Mouse (Mus musculus) lung, postnatal 36 days (tissue): ENCODE data around the gene Pakap.

ENCODE experiments used
- DNase-seq: peaks from one replicate; pipeline ENCODE4 v3.0.0; 2022; ENCODE audit warnings: mixed read lengths

Pakap gene

GRCm38 (mm10) chr4:57772851-57773510 is 205.0 kb downstream of the Pakap start:
- peak; percentile 38 for DNase-seq

GRCm38 (mm10) chr4:57774517-57774916 is 206.5 kb downstream of the Pakap start:
- DNase-seq: no peak

DNA sequence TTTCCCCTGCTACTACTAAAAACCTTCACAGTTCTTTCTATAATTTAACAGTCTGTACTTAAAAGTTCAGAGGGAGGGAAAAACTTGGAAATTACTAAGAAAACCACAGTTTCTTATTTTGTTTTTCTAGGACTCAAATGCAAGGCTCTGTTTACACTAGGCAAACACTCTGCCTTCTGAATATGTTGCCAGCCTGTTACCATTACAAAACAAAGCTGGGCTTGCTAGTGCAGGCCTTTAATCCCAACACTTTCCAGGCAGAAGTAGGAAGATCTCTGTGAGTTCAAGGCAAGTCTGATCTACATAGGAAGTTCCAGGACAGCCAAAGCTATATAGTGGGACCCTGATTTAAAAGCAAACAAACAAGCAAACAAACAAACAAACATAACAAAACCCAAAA is 207.6 kb downstream of the Pakap start:
- no peak for DNase-seq

- no peak for DNase-seq
Measured at GRCm38 (mm10) chr4:57780403-57780802, 212.4 kb downstream of the Pakap start.

GRCm38 (mm10) chr4:57780833-57781641 is 213.1 kb downstream of the Pakap start:
- no peak for DNase-seq

- DNase-seq: peak; percentile 84
Measured at GRCm38 (mm10) chr4:57781994-57782393, 214.0 kb downstream of the Pakap start.

GRCm38 (mm10) chr4:57782549-57783390 is 214.8 kb downstream of the Pakap start:
- peak; percentile 35 for DNase-seq

GRCm38 (mm10) chr4:57783391-57783770 is 215.4 kb downstream of the Pakap start:
- DNase-seq: peak; percentile 58

- peak; percentile 77 for DNase-seq
Measured at GRCm38 (mm10) chr4:57783853-57784600, 216.0 kb downstream of the Pakap start.

DNA sequence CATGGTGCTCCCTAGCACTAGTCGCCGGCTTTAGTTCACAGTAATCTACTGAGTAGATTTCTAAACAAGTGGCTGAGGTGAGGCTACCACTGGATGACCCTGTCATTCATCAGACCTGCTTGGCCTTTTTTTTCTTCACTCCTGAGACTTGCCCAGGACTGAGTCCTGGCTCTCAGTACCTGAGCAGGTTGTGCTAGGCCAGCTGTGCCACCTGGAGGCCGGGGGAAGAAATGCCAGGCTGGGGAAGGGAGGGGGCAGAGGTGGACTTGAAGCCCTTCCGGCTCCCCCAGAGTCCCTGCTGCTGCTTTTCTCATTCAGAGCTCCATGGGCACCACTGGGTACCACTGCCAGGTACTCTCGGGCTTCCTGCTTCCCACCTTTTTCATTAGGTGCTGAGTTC is 220.7 kb downstream of the Pakap start:
- peak; percentile 43 for DNase-seq

- DNase-seq: no peak
Measured at GRCm38 (mm10) chr4:57789118-57789517, 221.1 kb downstream of the Pakap start.

GRCm38 (mm10) chr4:57793989-57794388 is 226.0 kb downstream of the Pakap start:
- no peak for DNase-seq

DNA sequence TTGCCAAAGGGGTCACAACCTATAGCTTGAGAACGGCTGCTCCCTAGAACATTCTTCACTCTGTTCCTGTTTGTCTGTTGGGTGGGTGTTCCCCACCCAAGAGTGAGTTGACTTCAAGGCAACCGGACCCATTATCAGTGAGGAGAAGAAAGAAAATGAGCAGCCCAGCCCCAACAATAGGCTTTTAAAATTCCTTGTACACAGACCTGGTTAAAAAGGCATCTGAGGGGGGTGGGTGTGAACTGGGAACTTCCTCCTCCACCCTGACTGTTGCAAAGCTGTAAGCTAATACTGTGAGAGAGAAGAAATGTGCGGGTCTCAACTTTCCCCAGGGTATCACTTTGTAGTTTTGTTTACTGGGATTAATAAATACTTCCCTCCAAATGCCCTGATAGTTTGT is 226.6 kb downstream of the Pakap start:
- DNase-seq: no peak

- DNase-seq: no peak
Measured at GRCm38 (mm10) chr4:57797548-57798285, 229.7 kb downstream of the Pakap start.

DNA sequence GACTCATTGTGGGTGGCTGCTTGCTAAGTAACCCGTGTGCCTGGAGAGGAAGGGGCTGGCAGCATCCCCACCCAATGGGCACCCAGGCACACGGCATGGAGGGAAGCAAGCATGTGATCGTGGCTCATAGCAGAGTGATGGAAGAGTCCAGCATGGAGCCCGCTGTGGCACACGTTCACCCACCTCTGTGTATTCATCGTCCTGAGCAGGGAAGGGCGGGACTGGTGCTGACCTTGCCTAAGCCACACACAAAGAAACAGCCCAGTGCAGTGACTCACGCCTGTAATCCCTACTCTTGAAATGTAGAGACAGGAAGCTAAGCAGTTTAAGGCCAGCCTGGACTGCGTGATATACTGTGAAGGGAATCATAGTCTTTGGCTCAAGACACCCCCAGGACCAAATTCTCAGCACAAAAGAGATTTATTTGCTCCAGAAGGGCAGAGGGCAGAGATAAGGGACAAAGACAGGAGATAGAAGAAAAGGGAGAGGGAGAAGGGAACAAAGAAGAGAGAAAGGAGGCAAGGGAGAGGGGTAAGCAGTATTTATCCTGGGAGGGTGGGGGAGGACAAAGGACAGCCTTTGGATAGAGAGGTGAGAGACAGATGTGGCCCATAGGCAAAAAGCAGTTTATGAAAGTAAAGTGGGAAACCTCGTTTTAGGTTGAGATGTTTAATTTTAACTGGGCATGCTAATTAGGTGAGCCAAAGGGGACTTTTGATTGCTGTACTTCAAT is 230.5 kb downstream of the Pakap start:
- DNase-seq: peak; percentile 57

DNA sequence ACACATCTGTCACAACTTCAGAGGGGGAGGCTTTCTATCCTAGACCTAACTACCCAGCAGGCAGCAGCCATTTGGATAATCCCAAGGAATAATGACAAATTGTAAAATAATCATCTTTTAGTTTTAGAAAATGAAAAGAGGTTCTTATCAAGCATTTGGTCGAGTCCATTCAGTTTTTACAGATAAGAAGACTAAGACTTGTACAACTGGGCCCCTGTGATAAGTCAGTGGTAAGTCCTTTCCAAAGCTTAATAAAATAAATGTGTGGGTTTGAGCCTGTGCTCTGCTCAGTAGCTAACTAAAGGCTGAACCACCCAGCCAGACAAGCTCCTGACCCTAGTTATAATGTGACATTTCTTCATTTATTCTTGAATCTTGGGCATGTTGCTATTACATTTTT is 231.3 kb downstream of the Pakap start:
- no peak for DNase-seq

GRCm38 (mm10) chr4:57801239-57801638 is 233.3 kb downstream of the Pakap start:
- no peak for DNase-seq

DNA sequence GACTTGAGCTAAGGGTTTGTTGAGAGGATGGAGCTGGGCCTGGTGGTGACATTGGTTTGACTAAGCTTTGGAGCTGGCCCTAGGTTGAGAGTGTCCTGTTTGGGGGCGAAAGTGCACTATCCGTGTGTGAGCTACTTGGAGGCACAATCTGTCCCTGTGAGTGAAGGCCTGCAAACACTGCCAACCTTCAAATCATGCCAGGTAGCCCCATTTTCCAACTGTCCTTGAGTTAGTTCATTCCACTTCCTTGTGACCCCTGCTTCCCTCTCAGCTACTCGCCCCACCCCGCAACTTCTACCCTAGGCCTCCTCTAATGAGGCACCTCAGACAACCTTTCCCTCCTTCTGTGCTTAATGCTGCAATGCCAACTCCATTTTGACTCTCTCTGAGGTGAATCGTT is 234.0 kb downstream of the Pakap start:
- no peak for DNase-seq

DNA sequence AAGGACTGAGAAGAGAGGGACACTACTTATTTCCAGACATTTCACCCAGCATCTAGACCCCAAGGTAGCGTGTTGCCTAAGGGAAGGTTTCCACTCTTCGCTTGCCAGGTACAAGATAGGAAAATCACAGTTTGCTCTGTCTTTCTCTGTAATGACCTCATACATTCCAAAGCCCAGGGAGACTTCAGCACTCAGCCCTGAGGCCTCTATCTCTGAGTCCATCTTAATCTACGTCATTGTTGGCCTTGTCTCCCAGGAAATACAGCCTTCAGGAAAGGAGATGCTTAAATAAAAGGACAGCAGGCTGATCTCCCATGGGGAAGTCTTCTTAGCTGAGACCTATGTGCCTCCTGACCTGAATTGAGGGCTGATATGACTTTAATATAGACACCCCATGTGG is 234.4 kb downstream of the Pakap start:
- DNase-seq: no peak

DNA sequence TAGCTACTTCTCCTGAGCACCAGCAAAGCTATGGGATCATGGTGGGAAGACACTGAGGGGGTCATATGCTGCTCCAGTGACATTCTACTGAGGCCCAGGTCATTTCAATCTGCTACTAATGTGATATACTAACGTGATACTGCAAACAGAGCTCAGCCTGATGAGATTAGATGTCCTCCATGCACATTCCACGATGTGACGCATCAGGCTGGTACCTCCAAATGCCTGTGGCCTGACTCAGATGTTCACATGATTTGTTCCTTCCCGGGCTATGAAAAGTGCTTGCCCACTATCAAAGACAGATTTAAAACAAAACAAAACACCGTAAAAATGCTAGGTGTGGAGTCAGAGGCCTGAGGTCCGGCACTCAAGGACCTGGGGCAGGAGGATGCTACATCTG is 236.9 kb downstream of the Pakap start:
- DNase-seq: no peak

DNA sequence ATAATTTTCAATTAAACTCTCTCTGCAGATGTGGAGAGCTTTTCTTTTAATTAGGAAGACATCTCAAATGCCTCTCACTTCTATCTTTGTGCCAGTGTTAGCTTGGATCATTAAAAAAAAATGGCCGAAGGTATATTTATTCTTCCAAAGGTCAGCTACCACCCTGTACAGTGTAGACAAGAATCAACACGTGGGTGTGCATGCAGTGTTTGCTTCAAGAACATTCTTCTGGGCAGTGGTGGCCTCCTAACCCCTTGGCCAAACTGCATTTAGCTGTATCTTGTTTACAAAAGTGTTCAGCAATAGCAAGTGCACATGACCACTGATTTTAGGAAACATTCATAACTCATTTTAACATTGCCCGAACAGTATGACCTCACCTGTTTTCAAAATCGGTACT is 241.5 kb downstream of the Pakap start:
- peak; percentile 40 for DNase-seq
